In the genomic region with DNA sequence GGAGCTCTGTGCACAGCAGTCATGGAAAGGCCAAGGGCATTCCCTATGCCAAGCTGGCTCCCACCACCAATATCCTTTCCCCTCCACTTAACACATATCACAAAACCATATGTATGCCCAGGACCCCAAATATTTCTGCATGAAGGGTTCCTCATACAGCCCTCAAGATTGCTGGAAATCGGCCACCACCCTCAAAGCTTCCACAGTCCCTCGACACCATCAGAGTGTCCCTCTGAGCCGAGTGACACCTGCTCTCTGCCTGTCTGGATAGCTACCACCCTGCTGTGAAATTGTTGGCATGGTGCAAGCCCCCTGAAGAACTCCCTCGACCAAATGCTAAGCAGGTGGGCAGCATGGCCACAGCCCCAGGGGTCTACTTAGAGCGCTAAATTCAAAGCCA, we compare ENCODE assay signal across 16 mouse cellular contexts.
"Had no signal": no experiment of that assay in that cellular context is flagged by ENCODE, and none has a peak within 500 bp of the region (broad histone marks: within the 10 kb centered on the region; RNA-seq: fewer than 3 reads in every experiment).

No protein-coding gene starts in this region.

- H3K9me3 ChIP-seq: limb, embryonic 12.5 days; limb, embryonic 15.5 days; midbrain, embryonic 12.5 days; midbrain, embryonic 15.5 days had no signal

- ATAC-seq: liver, postnatal 0 days; lung, postnatal 0 days; midbrain, embryonic 15.5 days had no signal

- H3K4me3 ChIP-seq: layer of hippocampus, adult 2 months; limb, embryonic 12.5 days; limb, embryonic 15.5 days; midbrain, embryonic 12.5 days; midbrain, embryonic 15.5 days had no signal

- DNase-seq: kidney, postnatal 25 days; layer of hippocampus, adult 9-11 months; liver, postnatal 0 days; lung, embryonic 14.5 days; thymus, adult 18-20 months; thymus, postnatal 36 days had no signal

- H3K9ac ChIP-seq: limb, embryonic 12.5 days; limb, embryonic 15.5 days; liver, embryonic 14.5 days; liver, postnatal 0 days; lung, embryonic 14.5 days; midbrain, embryonic 12.5 days; midbrain, embryonic 15.5 days had no signal

- H3K4me2 ChIP-seq: limb, embryonic 12.5 days; limb, embryonic 15.5 days; liver, embryonic 11.5 days; lung, embryonic 14.5 days; midbrain, embryonic 12.5 days; midbrain, embryonic 15.5 days had no signal

- H3K27ac ChIP-seq: kidney, postnatal 0 days; layer of hippocampus, adult 2 months; limb, embryonic 12.5 days; limb, embryonic 15.5 days; liver, embryonic 14.5 days; macrophage; midbrain, embryonic 12.5 days; midbrain, embryonic 15.5 days had no signal

- H3K27me3 ChIP-seq: limb, embryonic 12.5 days; limb, embryonic 15.5 days; midbrain, embryonic 12.5 days; midbrain, embryonic 15.5 days had no signal

- H3K36me3 ChIP-seq: limb, embryonic 12.5 days; limb, embryonic 15.5 days; midbrain, embryonic 12.5 days; midbrain, embryonic 15.5 days had no signal
